Mouse (Mus musculus): ENCODE measurements around the gene Tcirg1.

DNA sequence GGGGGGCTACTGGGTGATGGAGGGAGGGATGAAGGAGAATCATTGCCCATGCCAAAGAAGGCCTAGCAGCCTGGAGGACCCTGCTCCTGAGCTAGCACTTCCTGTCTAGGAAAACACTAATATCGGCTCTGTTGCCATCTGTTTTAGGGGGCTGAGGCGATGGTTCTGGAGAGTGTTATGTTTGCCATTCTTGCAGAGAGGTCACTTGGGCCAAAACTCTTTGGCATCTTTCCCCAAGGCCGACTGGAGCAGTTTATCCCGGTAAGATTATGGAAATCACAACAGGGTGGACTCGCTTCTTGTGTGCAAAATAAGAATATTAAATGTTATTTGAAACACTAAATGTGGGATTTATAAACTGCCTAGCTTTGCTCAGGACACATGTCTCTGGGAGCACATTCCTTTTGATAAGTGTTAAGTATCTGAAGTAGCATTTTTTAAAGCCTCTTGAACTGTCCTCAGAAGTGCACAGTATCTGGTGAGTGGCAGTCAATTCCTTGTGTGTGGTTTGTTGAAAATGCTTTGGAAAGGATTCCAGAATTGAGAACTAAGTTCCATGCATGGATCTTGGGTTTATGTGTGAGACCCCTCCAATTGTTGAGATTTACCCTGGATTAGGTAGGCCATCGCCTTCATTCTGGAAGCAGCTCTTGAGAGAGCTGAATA lies 22.5 kb downstream of the Tcirg1 start:
- TF ChIP-seq CTCF (conservative IDR thresholded peaks at IDR 0.05; ENCODE audit: insufficient read depth, insufficient read length, low read depth, low read length): no peak
- no peak for TF ChIP-seq POLR2A (IDR thresholded peaks at IDR 0.05; ENCODE audit: low read depth, low read length)
